Mouse (Mus musculus): ENCODE measurements around the gene Vezf1.

Gene Vezf1

GRCm38 (mm10) chr11:88098787-88099598, 30.9 kb downstream of the Vezf1 start:
- DNase-seq (ENCODE audit: low spot score), result peak; percentile 49

- DNase-seq (ENCODE audit: low spot score), result peak; percentile 63
Observed at GRCm38 (mm10) chr11:88099599-88100023, 31.5 kb downstream of the Vezf1 start.

GRCm38 (mm10) chr11:88100170-88100569, 32.1 kb downstream of the Vezf1 start:
- DNase-seq (ENCODE audit: low spot score), result no peak

- no peak for DNase-seq (ENCODE audit: low spot score)
Observed at GRCm38 (mm10) chr11:88103214-88103941, 35.3 kb downstream of the Vezf1 start.

- no peak for DNase-seq (ENCODE audit: low spot score)
Observed at GRCm38 (mm10) chr11:88105494-88106291, 37.6 kb downstream of the Vezf1 start.

GRCm38 (mm10) chr11:88106292-88106554, 38.1 kb downstream of the Vezf1 start:
- DNase-seq (ENCODE audit: low spot score), result no peak

- no peak for DNase-seq (ENCODE audit: low spot score)
Observed at GRCm38 (mm10) chr11:88107365-88107764, 39.3 kb downstream of the Vezf1 start.

GRCm38 (mm10) chr11:88110031-88110594, 42.0 kb downstream of the Vezf1 start:
- DNase-seq (ENCODE audit: low spot score), result no peak

GRCm38 (mm10) chr11:88112078-88112477, 44.0 kb downstream of the Vezf1 start:
- DNase-seq (ENCODE audit: low spot score), result no peak

- no peak for DNase-seq (ENCODE audit: low spot score)
Observed at GRCm38 (mm10) chr11:88112677-88113333, 44.7 kb downstream of the Vezf1 start.

GRCm38 (mm10) chr11:88113543-88114271, 45.6 kb downstream of the Vezf1 start:
- peak; percentile 83 for DNase-seq (ENCODE audit: low spot score)

GRCm38 (mm10) chr11:88114871-88115301, 46.8 kb downstream of the Vezf1 start:
- no peak for DNase-seq (ENCODE audit: low spot score)

- no peak for DNase-seq (ENCODE audit: low spot score)
Observed at GRCm38 (mm10) chr11:88116568-88116967, 48.5 kb downstream of the Vezf1 start.

- no peak for DNase-seq (ENCODE audit: low spot score)
Observed at GRCm38 (mm10) chr11:88117356-88118090, 49.4 kb downstream of the Vezf1 start.

GRCm38 (mm10) chr11:88118091-88118440, 50.0 kb downstream of the Vezf1 start:
- no peak for DNase-seq (ENCODE audit: low spot score)

- peak; percentile 72 for DNase-seq (ENCODE audit: low spot score)
Observed at GRCm38 (mm10) chr11:88118817-88119642, 51.0 kb downstream of the Vezf1 start.

GRCm38 (mm10) chr11:88122545-88122944, 54.5 kb downstream of the Vezf1 start:
- no peak for DNase-seq (ENCODE audit: low spot score)

- no peak for DNase-seq (ENCODE audit: low spot score)
Observed at GRCm38 (mm10) chr11:88123021-88123420, 54.9 kb downstream of the Vezf1 start.

- DNase-seq (ENCODE audit: low spot score), result no peak
Observed at GRCm38 (mm10) chr11:88123731-88124130, 55.7 kb downstream of the Vezf1 start.

GRCm38 (mm10) chr11:88125483-88125882, 57.4 kb downstream of the Vezf1 start:
- no peak for DNase-seq (ENCODE audit: low spot score)
